Mouse (Mus musculus) ES-CJ7 (cell line): ENCODE measurements around the gene Vpreb1.

Source experiments
- DNase-seq: peaks from one replicate; pipeline ENCODE4 v3.0.0; 2011; ENCODE audit warnings: low read depth, low spot score

Gene Vpreb1

GRCm38 (mm10) chr16:16855541-16855940 lies 15.1 kb downstream of the Vpreb1 start:
- DNase-seq: no peak

DNA sequence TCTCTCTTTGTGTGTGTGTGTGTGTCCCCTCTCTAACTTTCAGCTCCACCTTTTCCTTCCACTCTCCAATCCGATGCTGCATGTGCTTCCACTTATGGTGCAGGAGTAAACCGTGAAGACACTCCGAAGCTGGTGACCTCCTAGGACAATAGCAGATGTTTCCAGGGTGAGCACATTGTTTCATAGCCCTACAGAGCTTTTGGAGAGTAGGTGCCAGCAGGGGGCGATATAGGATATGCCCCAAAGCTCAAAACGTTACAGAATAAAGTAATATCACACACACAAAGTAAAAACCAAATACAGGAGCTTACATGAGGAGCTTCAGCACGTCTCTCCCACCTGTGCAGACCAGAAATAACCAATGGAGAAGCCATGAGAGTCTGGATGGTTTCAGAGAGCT lies 15.8 kb downstream of the Vpreb1 start:
- peak; percentile 79 for DNase-seq

GRCm38 (mm10) chr16:16852411-16852810 lies 18.2 kb downstream of the Vpreb1 start:
- DNase-seq: no peak

DNA sequence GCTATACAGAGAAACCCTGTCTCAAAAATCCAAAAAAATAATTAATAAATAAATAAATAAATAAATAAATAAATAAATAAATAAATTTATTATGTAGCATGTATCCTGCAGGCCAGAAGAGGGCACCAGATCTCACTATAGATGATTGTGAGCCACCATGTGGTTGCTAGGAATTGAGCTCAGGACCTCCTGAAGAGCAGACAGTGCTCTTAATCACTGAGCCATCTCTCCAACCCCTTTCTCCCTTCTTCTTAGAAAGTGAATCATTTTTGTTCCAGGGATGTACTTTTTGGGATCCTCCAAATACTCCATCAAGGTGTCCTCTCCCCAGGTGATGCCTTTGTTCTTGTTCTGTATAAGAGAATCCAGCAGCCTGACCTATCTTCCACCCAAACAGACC lies 21.4 kb downstream of the Vpreb1 start:
- DNase-seq: peak; percentile 48

- DNase-seq: no peak
These were observed 41.0 kb downstream of the Vpreb1 start for GRCm38 (mm10) chr16:16829671-16830070.

- peak; percentile 63 for DNase-seq
These were observed 41.7 kb downstream of the Vpreb1 start, which contains the start of gene Spag6l for GRCm38 (mm10) chr16:16828757-16829615. Gene Spag6l (minus strand): TSS chr16:16829456.

DNA sequence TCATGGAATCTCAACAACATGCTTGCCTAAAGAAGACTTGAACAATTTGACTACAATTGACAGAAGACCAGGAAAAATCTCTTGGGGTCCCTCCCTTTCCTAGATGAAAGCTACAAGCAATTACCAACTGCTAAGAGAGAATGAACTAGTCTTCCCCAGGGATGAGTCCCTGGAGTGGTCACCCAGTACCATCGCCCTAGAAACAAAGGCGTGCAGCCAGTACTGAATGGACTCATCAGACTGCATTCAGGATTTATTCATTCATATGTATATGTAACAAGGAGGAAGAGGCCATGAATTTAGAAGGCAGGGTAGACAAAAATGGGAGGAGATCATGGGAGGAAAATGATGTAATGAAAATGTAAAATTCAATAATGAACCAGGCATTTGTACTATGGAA lies 44.4 kb downstream of the Vpreb1 start:
- DNase-seq: no peak

- DNase-seq: peak; percentile 84
These were observed 45.2 kb downstream of the Vpreb1 start for GRCm38 (mm10) chr16:16825476-16825875.
